Mouse (Mus musculus): ENCODE data around the gene Kctd2. TPM values are rescaled to one million over a fixed set of nuclear protein-coding genes. Genes with fewer than 3 reads are reported as not detected.

The Kctd2 gene
- polyA plus RNA-seq, 1 experiment: 13.6 TPM

GRCm38 (mm10) chr11:115427482-115428331 is 7.8 kb downstream of the Kctd2 start:
- TF ChIP-seq POLR2A (IDR thresholded peaks at IDR 0.05; ENCODE audit: control insufficient read depth, low read depth, low read length) (no peak), CTCF (IDR thresholded peaks at IDR 0.05; ENCODE audit: control insufficient read depth, insufficient read depth, insufficient replicate concordance, low read depth, low read length) (peak; percentile 31; the same call in 1 of the 2 replicates)
- Histone ChIP-seq H3K36me3 (ENCODE audit: control insufficient read depth, insufficient read depth, low read length) (peaks cover 3% of the 10 kb centered on the region; the same call in 1 of the 2 replicates), H3K4me3 (ENCODE audit: control insufficient read depth, low read depth, low read length) (no peak overlapping the region), H3K27me3 (ENCODE audit: control insufficient read depth, insufficient read depth, low read length) (no peaks in the 10 kb centered on the region), H3K4me1 (ENCODE audit: control insufficient read depth, insufficient read depth, low read length) (0 out of 2 replicates have a peak, but pooled peaks cover 4% of the 10 kb centered on the region), H3K27ac (ENCODE audit: control insufficient read depth, insufficient read depth, low read depth, low read length) (no peak overlapping the region)

- TF ChIP-seq POLR2A (IDR thresholded peaks at IDR 0.05; ENCODE audit: control insufficient read depth, low read depth, low read length) (no peak), CTCF (IDR thresholded peaks at IDR 0.05; ENCODE audit: control insufficient read depth, insufficient read depth, insufficient replicate concordance, low read depth, low read length) (no peak)
- 0 out of 2 replicates have a peak, but pooled peaks cover 4% of the 10 kb centered on the region for H3K4me1 ChIP-seq (ENCODE audit: control insufficient read depth, insufficient read depth, low read length)
- no peak overlapping the region for H3K27ac ChIP-seq (ENCODE audit: control insufficient read depth, insufficient read depth, low read depth, low read length)
Measured at GRCm38 (mm10) chr11:115429307-115429706, 9.4 kb downstream of the Kctd2 start.

GRCm38 (mm10) chr11:115430561-115430960 is 10.6 kb downstream of the Kctd2 start:
- no peak for TF ChIP-seq POLR2A (IDR thresholded peaks at IDR 0.05; ENCODE audit: control insufficient read depth, low read depth, low read length)
- no peak for TF ChIP-seq CTCF (IDR thresholded peaks at IDR 0.05; ENCODE audit: control insufficient read depth, insufficient read depth, insufficient replicate concordance, low read depth, low read length)
- H3K27me3 ChIP-seq (ENCODE audit: control insufficient read depth, insufficient read depth, low read length): no peaks in the 10 kb centered on the region
- H3K27ac ChIP-seq (ENCODE audit: control insufficient read depth, insufficient read depth, low read depth, low read length): no peak overlapping the region
- peaks cover 2% of the 10 kb centered on the region; the same call in 1 of the 2 replicates for H3K36me3 ChIP-seq (ENCODE audit: control insufficient read depth, insufficient read depth, low read length)
- H3K4me3 ChIP-seq (ENCODE audit: control insufficient read depth, low read depth, low read length): no peak overlapping the region
- H3K4me1 ChIP-seq (ENCODE audit: control insufficient read depth, insufficient read depth, low read length): peaks cover 6% of the 10 kb centered on the region

More at GRCm38 (mm10) chr11:115429307-115429706, 9.4 kb downstream of the Kctd2 start:
- Histone ChIP-seq H3K4me3 (ENCODE audit: control insufficient read depth, low read depth, low read length) (no peak overlapping the region), H3K27me3 (ENCODE audit: control insufficient read depth, insufficient read depth, low read length) (no peaks in the 10 kb centered on the region), H3K36me3 (ENCODE audit: control insufficient read depth, insufficient read depth, low read length) (peaks cover 3% of the 10 kb centered on the region; the same call in 1 of the 2 replicates)

GRCm38 (mm10) chr11:115432814-115433213 is 12.9 kb downstream of the Kctd2 start:
- no peak for TF ChIP-seq CTCF (IDR thresholded peaks at IDR 0.05; ENCODE audit: control insufficient read depth, insufficient read depth, insufficient replicate concordance, low read depth, low read length)
- no peak for TF ChIP-seq POLR2A (IDR thresholded peaks at IDR 0.05; ENCODE audit: control insufficient read depth, low read depth, low read length)
- no peak overlapping the region for H3K27ac ChIP-seq (ENCODE audit: control insufficient read depth, insufficient read depth, low read depth, low read length)
- H3K4me1 ChIP-seq (ENCODE audit: control insufficient read depth, insufficient read depth, low read length): peaks cover 9% of the 10 kb centered on the region
- no peaks in the 10 kb centered on the region for H3K27me3 ChIP-seq (ENCODE audit: control insufficient read depth, insufficient read depth, low read length)
- no peak overlapping the region for H3K4me3 ChIP-seq (ENCODE audit: control insufficient read depth, low read depth, low read length)
- no peaks in the 10 kb centered on the region; the same call in 1 of the 2 replicates for H3K36me3 ChIP-seq (ENCODE audit: control insufficient read depth, insufficient read depth, low read length)

- Histone ChIP-seq H3K27me3 (ENCODE audit: control insufficient read depth, insufficient read depth, low read length) (no peaks in the 10 kb centered on the region), H3K27ac (ENCODE audit: control insufficient read depth, insufficient read depth, low read depth, low read length) (no peak overlapping the region), H3K36me3 (ENCODE audit: control insufficient read depth, insufficient read depth, low read length) (no peaks in the 10 kb centered on the region; the same call in 1 of the 2 replicates), H3K4me3 (ENCODE audit: control insufficient read depth, low read depth, low read length) (no peak overlapping the region), H3K4me1 (ENCODE audit: control insufficient read depth, insufficient read depth, low read length) (peaks cover 8% of the 10 kb centered on the region)
- TF ChIP-seq POLR2A (IDR thresholded peaks at IDR 0.05; ENCODE audit: control insufficient read depth, low read depth, low read length): no peak
- no peak for TF ChIP-seq CTCF (IDR thresholded peaks at IDR 0.05; ENCODE audit: control insufficient read depth, insufficient read depth, insufficient replicate concordance, low read depth, low read length)
Measured at GRCm38 (mm10) chr11:115433342-115433741, 13.4 kb downstream of the Kctd2 start.

- H3K4me3 ChIP-seq (ENCODE audit: control insufficient read depth, low read depth, low read length): peak overlapping the region; percentile 19
- no peak overlapping the region for H3K27ac ChIP-seq (ENCODE audit: control insufficient read depth, insufficient read depth, low read depth, low read length)
- TF ChIP-seq CTCF (IDR thresholded peaks at IDR 0.05; ENCODE audit: control insufficient read depth, insufficient read depth, insufficient replicate concordance, low read depth, low read length): no peak
- no peak for TF ChIP-seq POLR2A (IDR thresholded peaks at IDR 0.05; ENCODE audit: control insufficient read depth, low read depth, low read length)
- no peaks in the 10 kb centered on the region for H3K36me3 ChIP-seq (ENCODE audit: control insufficient read depth, insufficient read depth, low read length)
- no peaks in the 10 kb centered on the region for H3K27me3 ChIP-seq (ENCODE audit: control insufficient read depth, insufficient read depth, low read length)
- peaks cover 8% of the 10 kb centered on the region for H3K4me1 ChIP-seq (ENCODE audit: control insufficient read depth, insufficient read depth, low read length)
Measured at GRCm38 (mm10) chr11:115435596-115436337, 15.8 kb downstream of the Kctd2 start.
